Mouse (Mus musculus) liver, embryonic 16.5 days (tissue): ENCODE measurements around the gene Prkg1. TPM values are rescaled to one million over a fixed set of nuclear protein-coding genes. Genes with fewer than 3 reads are reported as not detected.

ENCODE experiments used
- ATAC-seq: fragments of 200-750 bp; cut with Nextera tagmentation; 2 replicates; pipeline ENCODE4 v1.8.0; 2017; ENCODE audit warnings: low read depth, mild to moderate bottlenecking, moderate number of reproducible peaks, moderate library complexity
- H3K27ac ChIP-seq: fragments of 300-500 bp; sonication (generic); 2 replicates; pipeline ENCODE4 v1.5.1; 2014; ENCODE audit warnings: mild to moderate bottlenecking, low read length
- H3K27me3 ChIP-seq: fragments of 300-500 bp; sonication (generic); 2 replicates; pipeline ENCODE4 v1.6.1; 2014; ENCODE audit warnings: low read depth, low read length, mixed read lengths; ENCODE audit not compliant: control insufficient read depth, insufficient read depth
- H3K36me3 ChIP-seq: fragments of 300-500 bp; sonication (generic); 2 replicates; pipeline ENCODE4 v1.6.1; 2014; ENCODE audit warnings: mild to moderate bottlenecking; ENCODE audit not compliant: control insufficient read depth, insufficient read depth
- H3K4me1 ChIP-seq: fragments of 300-500 bp; sonication (generic); 2 replicates; pipeline ENCODE4 v1.6.1; 2014; ENCODE audit warnings: low read depth, low read length, mixed read lengths; ENCODE audit not compliant: control insufficient read depth
- H3K4me2 ChIP-seq: fragments of 300-500 bp; sonication (generic); 2 replicates; pipeline ENCODE4 v1.6.1; 2014; ENCODE audit warnings: low read depth, low read length, mixed read lengths
- H3K4me3 ChIP-seq: fragments of 300-500 bp; sonication (generic); 2 replicates; pipeline ENCODE4 v1.5.1; 2014; ENCODE audit warnings: low read depth, mild to moderate bottlenecking, low read length
- H3K9ac ChIP-seq: fragments of 300-500 bp; sonication (generic); 2 replicates; pipeline ENCODE4 v1.6.1; 2014; ENCODE audit warnings: low read depth, low read length
- H3K9me3 ChIP-seq: fragments of 300-500 bp; sonication (generic); replicated peaks from 2 replicates; pipeline ENCODE4 v1.6.1; 2016; ENCODE audit warnings: low read length; ENCODE audit not compliant: control insufficient read depth
- WGBS: fragments of 180-500 bp; shearing (Covaris S2); extraction: QIAGEN DNeasy Blood & Tissue Kit; methylation state at CpG from one replicate; pipeline ENCODE4 v1.1.7; 2014; ENCODE audit not compliant: insufficient replicate concordance; 5-methylcytosine and 5-hydroxymethylcytosine counted together
- polyA plus RNA-seq: library from polyadenylated mRNA; unstranded; fragments of >200 nt; fragmentation: Nextera tagmentation; extraction: Ambion mirVana; gene quantifications from 2 replicates; pipeline ENCODE4 v1.2.1, GENCODE M21; 2015

Gene Prkg1
- polyA plus RNA-seq, 1 experiment from 2014 or later, result 1.3 TPM

DNA sequence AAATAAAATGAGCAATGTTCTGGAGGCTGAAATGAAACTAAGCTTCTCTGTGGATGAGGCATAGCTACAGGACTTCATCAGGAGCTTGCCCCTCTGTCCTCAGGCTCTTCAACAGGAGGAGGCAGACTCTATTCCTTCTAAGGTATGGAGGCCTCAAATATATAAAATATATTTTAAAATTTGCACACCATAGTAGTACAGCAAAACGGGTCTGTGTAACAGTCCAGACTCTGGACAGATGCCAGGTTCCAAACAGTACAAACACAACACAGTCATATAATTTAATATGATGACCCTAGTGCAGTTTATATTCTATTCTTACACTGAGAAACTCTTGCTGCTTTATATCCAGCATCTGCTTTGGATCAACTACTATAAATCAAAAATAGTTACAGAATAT is 423.9 kb downstream of the Prkg1 start:
- no peak for ATAC-seq
- WGBS, result 45% methylated on average over 1 of the region's 1 CpGs
- no peak overlapping the region for H3K27ac ChIP-seq
- H3K4me3 ChIP-seq, result no peak overlapping the region
- H3K9me3 ChIP-seq, result no peaks in the 10 kb centered on the region
- H3K9ac ChIP-seq, result no peak overlapping the region
- H3K4me2 ChIP-seq, result no peak overlapping the region
- H3K4me1 ChIP-seq, result no peaks in the 10 kb centered on the region; the same call in 1 of the 2 replicates
- no peaks in the 10 kb centered on the region for H3K27me3 ChIP-seq
- no peaks in the 10 kb centered on the region for H3K36me3 ChIP-seq

DNA sequence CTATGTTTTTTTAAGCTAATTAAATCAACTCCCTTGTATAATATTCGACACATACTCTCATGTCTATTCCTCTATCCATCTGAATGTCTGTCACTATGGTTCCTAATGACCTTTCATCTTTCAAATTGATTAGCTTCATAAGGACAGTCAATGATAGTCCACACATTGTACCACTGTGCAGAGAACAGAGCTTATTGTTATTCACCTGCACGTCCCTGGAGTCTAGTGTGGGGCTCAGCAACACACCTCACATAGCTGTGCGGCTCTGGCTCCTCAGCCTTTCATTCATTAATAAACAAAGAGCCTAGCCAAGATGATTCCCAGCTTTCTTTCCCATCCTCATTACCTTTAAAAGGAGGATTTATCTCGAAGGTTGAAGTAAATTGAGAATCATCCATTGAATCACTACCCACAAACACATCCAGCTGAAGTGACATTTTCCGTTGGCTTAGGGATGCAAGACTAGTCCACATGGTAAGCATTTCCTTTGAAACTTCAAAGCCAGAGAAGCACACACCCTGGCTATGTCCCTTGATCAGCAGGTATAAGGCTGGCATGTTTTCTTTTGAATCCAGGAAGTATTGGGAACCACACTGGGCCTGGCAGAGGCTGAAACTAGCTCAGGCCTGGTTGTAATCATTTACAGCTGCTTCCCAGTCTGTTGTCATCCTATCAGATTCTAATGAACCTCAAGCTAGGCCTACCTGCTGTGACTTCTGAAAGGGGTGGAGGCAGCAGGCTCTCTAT is 426.3 kb downstream of the Prkg1 start:
- ATAC-seq, result no peak
- 61% methylated on average over 5 of the region's 5 CpGs for WGBS
- H3K27me3 ChIP-seq, result no peaks in the 10 kb centered on the region

DNA sequence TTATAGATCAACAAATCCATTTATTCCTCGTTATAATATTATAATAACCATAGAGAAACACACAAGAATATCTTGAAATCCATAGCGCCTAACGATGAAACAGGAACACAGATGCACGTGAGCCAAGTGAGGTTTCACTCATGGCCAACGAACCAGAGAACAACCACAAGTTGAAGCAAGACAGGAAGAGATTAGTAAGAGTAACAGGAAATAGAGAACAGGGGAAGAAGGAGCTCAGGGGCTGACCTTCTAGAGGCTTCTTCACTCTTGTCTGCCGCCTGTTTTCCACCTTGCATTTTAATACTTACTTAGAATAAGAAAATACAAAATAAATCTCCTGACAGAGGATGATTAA is 427.0 kb downstream of the Prkg1 start:
- Histone ChIP-seq H3K27ac (no peak overlapping the region), H3K4me3 (no peak overlapping the region), H3K9ac (no peak overlapping the region), H3K4me1 (no peaks in the 10 kb centered on the region; the same call in 1 of the 2 replicates), H3K9me3 (no peaks in the 10 kb centered on the region), H3K4me2 (no peak overlapping the region), H3K36me3 (no peaks in the 10 kb centered on the region), H3K27me3 (no peaks in the 10 kb centered on the region)
- 22% methylated on average over 6 of the region's 6 CpGs for WGBS
- ATAC-seq, result peak; percentile 45; the same call in 1 of the 2 replicates

More for the DNA sequence above, 426.3 kb downstream of the Prkg1 start:
- Histone ChIP-seq H3K36me3 (no peaks in the 10 kb centered on the region), H3K9me3 (no peaks in the 10 kb centered on the region), H3K27ac (no peak overlapping the region), H3K4me2 (no peak overlapping the region), H3K9ac (no peak overlapping the region), H3K4me3 (no peak overlapping the region), H3K4me1 (no peaks in the 10 kb centered on the region; the same call in 1 of the 2 replicates)

DNA sequence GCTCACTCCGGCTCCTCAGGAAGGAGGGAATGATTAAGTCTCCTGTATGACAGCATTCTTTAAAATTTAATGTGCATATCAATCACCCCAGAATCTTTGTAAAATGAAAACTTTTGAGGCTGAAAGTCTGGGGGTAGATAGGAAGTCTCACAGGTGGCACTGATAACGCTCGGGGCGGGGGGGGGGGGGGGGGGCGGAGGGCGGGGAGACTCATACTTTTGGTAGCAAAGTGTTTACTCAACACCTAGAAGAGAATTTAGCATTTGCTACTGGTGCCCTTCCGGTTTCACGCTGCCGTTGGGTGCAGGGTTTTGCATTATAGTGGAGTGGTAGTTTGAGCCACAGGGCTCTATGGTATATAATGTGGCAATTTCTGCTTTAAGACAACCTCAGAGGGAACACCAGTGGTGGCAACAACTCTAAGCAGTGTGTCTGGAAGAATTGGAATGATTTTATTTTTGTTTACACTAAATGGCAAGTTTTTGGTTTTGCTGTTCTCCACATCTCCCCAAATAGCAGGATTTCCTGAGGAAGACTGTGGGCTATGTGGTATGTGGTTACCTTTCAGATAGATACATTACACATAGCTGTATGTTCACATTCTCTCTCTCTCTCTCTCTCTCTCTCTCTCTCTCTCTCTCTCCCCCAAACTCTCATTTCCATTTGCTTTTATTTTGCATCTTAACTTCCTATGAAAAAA is 427.5 kb downstream of the Prkg1 start:
- 5% methylated on average over 6 of the region's 9 CpGs for WGBS
- no peak overlapping the region for H3K4me3 ChIP-seq

DNA sequence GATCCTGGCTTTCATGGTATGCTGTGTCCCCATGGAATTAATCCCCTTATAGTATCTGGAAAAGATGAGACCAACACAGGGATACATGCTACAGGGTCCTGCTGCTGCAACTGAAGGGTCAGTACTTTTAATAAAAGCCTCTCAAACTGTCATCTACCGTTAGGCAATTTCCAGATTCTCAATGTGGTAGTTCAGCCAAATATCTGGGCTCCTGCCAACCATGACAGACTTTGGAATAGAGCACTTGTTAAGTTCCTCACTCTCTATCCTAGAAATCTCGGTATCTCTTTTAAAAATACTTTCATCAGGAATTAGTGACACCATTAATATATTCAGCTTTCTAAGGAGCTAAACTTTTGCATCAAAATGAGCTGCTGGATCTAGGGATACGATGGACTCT is 428.5 kb downstream of the Prkg1 start:
- ATAC-seq, result no peak
- H3K27ac ChIP-seq, result no peak overlapping the region

More for the DNA sequence above, 427.5 kb downstream of the Prkg1 start:
- Histone ChIP-seq H3K9me3 (no peaks in the 10 kb centered on the region), H3K9ac (no peak overlapping the region), H3K27ac (peak overlapping the region; percentile 44; the same call in 1 of the 2 replicates), H3K4me1 (no peaks in the 10 kb centered on the region; the same call in 1 of the 2 replicates), H3K27me3 (no peaks in the 10 kb centered on the region), H3K4me2 (peak overlapping the region; percentile 43), H3K36me3 (no peaks in the 10 kb centered on the region)
- peak; percentile 68 for ATAC-seq

DNA sequence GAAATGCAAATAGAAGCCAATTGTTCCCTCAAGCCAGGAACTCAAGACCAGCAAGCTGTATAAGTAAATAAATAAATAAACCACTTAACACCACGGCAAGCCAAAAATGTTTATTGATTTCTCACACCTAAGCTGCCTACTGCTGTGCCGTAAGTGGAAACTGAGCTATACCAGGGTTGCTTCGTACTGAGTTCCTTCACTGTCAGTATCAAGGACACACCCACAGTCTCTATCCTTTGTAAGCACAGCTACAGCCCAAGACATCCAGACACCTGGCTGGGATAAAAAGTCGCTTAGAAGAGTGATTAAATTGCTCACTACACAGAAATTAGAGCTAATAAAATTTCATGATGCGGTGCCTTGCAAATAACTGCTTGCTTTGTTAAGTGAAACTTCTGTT is 434.9 kb downstream of the Prkg1 start:
- Histone ChIP-seq H3K36me3 (no peaks in the 10 kb centered on the region), H3K27ac (no peak overlapping the region), H3K4me1 (no peaks in the 10 kb centered on the region), H3K9me3 (no peaks in the 10 kb centered on the region), H3K4me3 (no peak overlapping the region), H3K9ac (no peak overlapping the region), H3K27me3 (no peaks in the 10 kb centered on the region), H3K4me2 (no peak overlapping the region)
- ATAC-seq, result no peak
- WGBS, result 52% methylated on average over 5 of the region's 5 CpGs

More for the DNA sequence above, 428.5 kb downstream of the Prkg1 start:
- Histone ChIP-seq H3K36me3 (no peaks in the 10 kb centered on the region), H3K4me1 (no peaks in the 10 kb centered on the region; the same call in 1 of the 2 replicates), H3K27me3 (no peaks in the 10 kb centered on the region), H3K4me3 (no peak overlapping the region), H3K9ac (no peak overlapping the region), H3K9me3 (no peaks in the 10 kb centered on the region), H3K4me2 (no peak overlapping the region)
- WGBS, result 52% methylated on average over 3 of the region's 3 CpGs

DNA sequence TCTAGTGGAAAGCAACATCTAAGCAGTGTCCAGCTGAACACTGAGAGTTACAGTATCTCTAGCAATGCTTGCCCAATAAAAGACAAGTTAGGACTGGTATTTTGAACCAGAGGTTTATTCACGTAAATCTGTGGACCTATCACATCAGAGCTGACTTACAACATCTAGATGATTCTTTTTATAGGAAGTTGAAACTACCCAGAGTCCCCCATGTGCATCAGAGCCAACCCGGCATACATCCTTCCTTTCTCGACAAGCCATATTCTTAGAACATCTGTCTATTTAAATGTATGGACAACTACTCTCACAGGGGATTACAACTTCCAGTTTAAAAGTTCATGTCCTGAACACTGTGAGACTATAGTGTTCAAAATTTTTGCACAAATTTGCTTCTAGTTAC is 460.1 kb downstream of the Prkg1 start:
- Histone ChIP-seq H3K4me2 (no peak overlapping the region), H3K36me3 (no peaks in the 10 kb centered on the region), H3K4me3 (no peak overlapping the region), H3K9ac (no peak overlapping the region), H3K9me3 (no peaks in the 10 kb centered on the region), H3K27ac (no peak overlapping the region), H3K4me1 (no peaks in the 10 kb centered on the region), H3K27me3 (no peaks in the 10 kb centered on the region)
- ATAC-seq, result no peak
- 63% methylated on average over 3 of the region's 3 CpGs for WGBS

DNA sequence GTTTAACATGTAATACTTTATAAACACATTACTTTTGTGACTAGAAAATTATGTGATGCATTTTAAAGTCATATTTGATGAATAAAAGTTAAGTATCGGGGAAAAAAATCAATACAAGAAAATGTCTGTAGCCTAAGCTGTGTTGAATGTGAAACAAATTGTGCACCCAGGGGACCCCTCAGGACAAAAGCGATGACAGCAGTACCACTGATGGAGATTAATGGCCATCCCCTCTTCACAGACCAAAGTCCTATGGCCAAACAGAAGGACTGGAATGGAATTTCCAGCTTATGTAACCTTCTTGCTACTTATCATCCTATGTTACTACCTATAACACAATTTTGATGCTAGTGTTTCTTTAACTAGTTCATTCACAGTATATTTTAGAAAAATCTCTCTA is 473.6 kb downstream of the Prkg1 start:
- 74% methylated on average over 2 of the region's 2 CpGs for WGBS
- Histone ChIP-seq H3K4me1 (no peaks in the 10 kb centered on the region), H3K9ac (no peak overlapping the region), H3K36me3 (no peaks in the 10 kb centered on the region), H3K4me2 (no peak overlapping the region), H3K4me3 (no peak overlapping the region), H3K27me3 (no peaks in the 10 kb centered on the region), H3K27ac (no peak overlapping the region), H3K9me3 (no peaks in the 10 kb centered on the region)
- no peak for ATAC-seq

DNA sequence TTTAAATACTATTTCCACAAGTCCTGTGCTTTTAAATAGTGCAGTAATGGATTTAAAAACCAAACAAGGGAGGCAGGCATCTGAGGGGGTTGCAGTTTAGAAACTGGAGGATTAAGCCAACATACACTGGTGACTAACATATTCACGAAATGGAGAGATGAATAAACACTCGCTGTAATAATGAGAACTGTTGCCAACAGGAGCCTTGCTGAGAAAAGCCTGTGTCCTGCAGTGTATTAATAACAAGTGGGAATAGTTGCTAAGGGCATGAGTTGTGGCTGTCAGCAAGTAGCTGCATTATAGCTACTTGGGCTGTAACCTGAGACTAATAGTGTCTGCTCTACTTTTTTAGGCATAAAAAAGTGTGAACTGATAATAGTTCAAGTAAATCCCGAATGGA is 480.3 kb downstream of the Prkg1 start:
- Histone ChIP-seq H3K4me3 (no peak overlapping the region), H3K4me1 (no peaks in the 10 kb centered on the region), H3K27ac (no peak overlapping the region), H3K9me3 (no peaks in the 10 kb centered on the region), H3K4me2 (no peak overlapping the region), H3K9ac (no peak overlapping the region), H3K27me3 (no peaks in the 10 kb centered on the region), H3K36me3 (no peaks in the 10 kb centered on the region)
- no peak for ATAC-seq
- 53% methylated on average over 3 of the region's 3 CpGs for WGBS
